Mouse (Mus musculus) E14TG2a.4 (cell line): ENCODE data around the gene Apoc1.

Experiments
- CTCF ChIP-seq: conservative IDR thresholded peaks from 2 replicates; pipeline ENCODE4 v1.5.1; 2014; ENCODE audit warnings: low read length
- NANOG ChIP-seq: IDR thresholded peaks from 2 replicates; pipeline ENCODE4 v1.6.1; 2014; ENCODE audit warnings: borderline replicate concordance, low read length, mixed read lengths

GRCm38 (mm10) chr7:19680702-19681101 is 11.8 kb downstream of the Apoc1 start:
- TF ChIP-seq CTCF (no peak), NANOG (no peak)
